Mouse (Mus musculus) embryonic fibroblast, embryonic 13.5 days (primary cell): Measurements from ENCODE around the gene Nfatc4. TPM values are rescaled to one million over a fixed set of nuclear protein-coding genes. Genes with fewer than 3 reads are reported as not detected.

Source experiments
- H3K27ac ChIP-seq: 2 replicates; pipeline ENCODE4 v1.5.1; 2012; ENCODE audit warnings: low read length, control low read depth, inconsistent platforms; ENCODE audit not compliant: insufficient read depth
- H3K4me1 ChIP-seq: 2 replicates; pipeline ENCODE4 v1.6.1; 2011; ENCODE audit warnings: low read length; ENCODE audit not compliant: control insufficient read depth, insufficient read depth
- H3K4me3 ChIP-seq: 2 replicates; pipeline ENCODE4 v1.5.1; 2011; ENCODE audit warnings: mild to moderate bottlenecking, control low read depth, low read length; ENCODE audit not compliant: insufficient read depth
- CTCF ChIP-seq: IDR thresholded peaks from 2 replicates; pipeline ENCODE4 v1.5.1; 2011; ENCODE audit warnings: mild to moderate bottlenecking, control low read depth, low read length, moderate library complexity, borderline replicate concordance; ENCODE audit not compliant: insufficient read depth
- POLR2A ChIP-seq: IDR thresholded peaks from 2 replicates; pipeline ENCODE4 v1.6.1; 2011; ENCODE audit warnings: low read depth, mild to moderate bottlenecking, control low read depth, low read length, moderate library complexity
- polyA plus RNA-seq: library from polyadenylated mRNA; stranded (reverse); fragments of >200 nt; gene quantifications from 2 replicates; pipeline ENCODE4 v1.2.4, GENCODE M21; 2011; ENCODE audit warnings: low read depth; ENCODE audit not compliant: missing spikeins, insufficient read length

Gene Nfatc4
- polyA plus RNA-seq, 1 experiment, result 98.2 TPM

GRCm38 (mm10) chr14:55815310-55815751 lies 7.6 kb upstream of the Nfatc4 start:
- peak overlapping the region; percentile 22 for H3K4me3 ChIP-seq
- no peaks in the 10 kb centered on the region for H3K4me1 ChIP-seq
- H3K27ac ChIP-seq, result peak overlapping the region; percentile 79
- TF ChIP-seq POLR2A (peak; percentile 59), CTCF (no peak)

- Histone ChIP-seq H3K27ac (no peak overlapping the region), H3K4me3 (no peak overlapping the region), H3K4me1 (no peaks in the 10 kb centered on the region)
- TF ChIP-seq POLR2A (no peak), CTCF (no peak)
Observed at GRCm38 (mm10) chr14:55819845-55820405, 3.0 kb upstream of the Nfatc4 start.

- TF ChIP-seq POLR2A, result no peak
- no peak for TF ChIP-seq CTCF
- no peak overlapping the region for H3K4me3 ChIP-seq
- H3K27ac ChIP-seq, result no peak overlapping the region
- no peaks in the 10 kb centered on the region for H3K4me1 ChIP-seq
Observed at GRCm38 (mm10) chr14:55820576-55820975, 2.4 kb upstream of the Nfatc4 start.

- Histone ChIP-seq H3K4me3 (peak overlapping the region; percentile 31), H3K27ac (peak overlapping the region; percentile 99), H3K4me1 (no peaks in the 10 kb centered on the region)
- TF ChIP-seq POLR2A (peak; percentile 40; the same call in 1 of the 2 replicates), CTCF (peak; percentile 89)
Observed at GRCm38 (mm10) chr14:55822435-55822990, 431 bp upstream of the Nfatc4 start.

GRCm38 (mm10) chr14:55824001-55824480 lies 1.1 kb downstream of the Nfatc4 start:
- TF ChIP-seq POLR2A (peak; percentile 39; the same call in 1 of the 2 replicates), CTCF (no peak)
- Histone ChIP-seq H3K4me3 (peak overlapping the region; percentile 44), H3K4me1 (no peaks in the 10 kb centered on the region), H3K27ac (peak overlapping the region; percentile 99)

GRCm38 (mm10) chr14:55824481-55825215 lies 1.7 kb downstream of the Nfatc4 start:
- no peaks in the 10 kb centered on the region for H3K4me1 ChIP-seq
- H3K27ac ChIP-seq, result peak overlapping the region; percentile 99
- TF ChIP-seq POLR2A, result peak; percentile 62
- TF ChIP-seq CTCF, result no peak
- H3K4me3 ChIP-seq, result peak overlapping the region; percentile 77

- H3K4me1 ChIP-seq, result no peaks in the 10 kb centered on the region
- H3K4me3 ChIP-seq, result peak overlapping the region; percentile 77
- TF ChIP-seq POLR2A, result no peak
- no peak for TF ChIP-seq CTCF
- peak overlapping the region; percentile 93 for H3K27ac ChIP-seq
Observed at GRCm38 (mm10) chr14:55825216-55826051, 2.5 kb downstream of the Nfatc4 start.

GRCm38 (mm10) chr14:55826142-55826541 lies 3.2 kb downstream of the Nfatc4 start:
- Histone ChIP-seq H3K4me1 (no peaks in the 10 kb centered on the region), H3K27ac (peak overlapping the region; percentile 66), H3K4me3 (peak overlapping the region; percentile 59)
- TF ChIP-seq POLR2A (no peak), CTCF (no peak)
